Mouse (Mus musculus) 3134 (cell line): Measurements from ENCODE around the gene Coch.
"Not testable (repeated sequence)": the region's sequence is repeated elsewhere in the genome, so short reads cannot be mapped to it uniquely, and the experiment has no call there.

Experiments
- DNase-seq: peaks from one replicate; pipeline ENCODE4 v3.0.0-alpha.2; 2011; ENCODE audit warnings: low spot score; ENCODE audit not compliant: insufficient read length; ENCODE audit errors: extremely low read depth

Gene Coch

DNA sequence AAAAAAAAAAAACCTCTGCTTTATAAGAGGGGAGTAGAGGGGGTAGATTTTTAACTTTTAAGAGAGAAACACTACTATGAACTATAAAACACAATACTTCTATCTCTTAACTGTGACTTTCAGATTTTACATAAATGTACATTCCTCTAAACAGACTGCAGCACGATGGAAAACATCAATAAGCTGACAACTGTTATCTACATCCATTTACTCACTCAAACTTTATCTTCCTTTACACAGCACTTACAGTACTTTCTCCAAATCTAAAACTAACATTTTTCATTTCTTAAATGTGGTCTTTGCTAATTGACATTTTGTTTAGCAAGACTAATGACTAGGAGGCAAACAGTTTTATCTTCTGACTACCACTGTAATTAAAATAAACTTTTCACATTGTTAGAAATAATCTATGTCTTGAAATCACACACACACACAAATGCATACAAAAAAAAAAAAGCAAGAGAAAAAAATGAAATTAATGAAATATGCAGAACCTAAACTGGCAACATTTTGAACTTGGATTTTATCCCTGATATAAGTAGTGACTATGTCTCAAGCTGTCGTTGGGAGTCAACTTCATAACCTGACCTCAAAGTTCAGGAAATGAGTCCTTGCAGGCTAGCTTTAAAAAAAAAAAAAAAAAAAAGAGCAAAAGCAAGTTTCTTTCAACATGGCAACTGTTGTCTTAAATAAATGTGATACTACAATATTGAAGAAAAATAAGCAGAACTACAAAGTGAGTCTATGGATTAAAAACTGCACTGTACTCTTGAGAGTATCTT lies 43.7 kb downstream of the Coch start:
- DNase-seq: no peak

DNA sequence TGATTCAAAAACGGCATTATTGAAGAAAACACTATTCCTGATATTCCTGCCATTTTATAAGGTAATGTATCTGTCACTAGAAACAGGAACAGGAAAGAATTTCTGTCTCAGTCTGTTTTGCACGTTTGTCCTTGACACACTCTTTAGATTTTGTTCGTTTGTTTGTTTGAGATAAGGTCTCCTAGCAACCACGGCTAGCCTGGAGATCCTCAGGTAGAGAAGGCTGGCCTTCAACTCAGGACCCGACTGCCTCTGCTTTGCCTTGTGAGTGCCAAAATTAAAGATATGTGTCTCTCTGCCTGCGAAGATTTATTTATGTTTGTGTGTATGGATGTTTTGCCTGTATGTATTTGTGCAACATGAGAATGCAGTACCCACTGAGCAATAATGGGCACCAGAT lies 48.7 kb downstream of the Coch start:
- DNase-seq: no peak

DNA sequence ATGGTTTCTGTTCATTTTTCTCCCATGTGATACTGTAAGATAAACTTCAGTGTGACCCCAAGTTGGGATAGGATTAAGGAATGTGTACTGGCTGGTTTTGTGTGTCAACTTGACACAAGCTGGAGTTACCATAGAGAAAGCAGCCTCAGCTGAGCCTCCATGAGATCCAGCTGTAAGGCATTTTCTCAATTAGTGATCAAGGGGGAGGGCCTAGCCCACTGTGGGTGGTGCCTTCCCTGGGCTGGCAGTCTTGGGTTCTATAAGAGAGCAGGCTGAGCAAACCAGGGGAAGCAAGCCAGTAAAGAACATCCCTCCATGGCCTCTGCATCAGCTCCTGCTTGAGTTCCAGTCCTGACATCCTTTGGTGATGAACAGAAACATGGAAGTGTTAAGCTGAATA lies 56.3 kb downstream of the Coch start:
- DNase-seq: not testable (repeated sequence)
